Mouse (Mus musculus) A20 (cell line): ENCODE measurements around the gene Itga6.
A peak's percentile ranks its signal among the peaks of the same experiment; 100 is the strongest.

ENCODE experiments used
- DNase-seq: peaks from one replicate; pipeline ENCODE4 v3.0.0-alpha.2; 2011; ENCODE audit warnings: low read depth, low spot score

Gene Itga6

GRCm38 (mm10) chr2:71761081-71761480 is 15.7 kb downstream of the Itga6 start:
- DNase-seq = no peak

- no peak for DNase-seq
Observed at GRCm38 (mm10) chr2:71764525-71764924, 19.1 kb downstream of the Itga6 start.

- DNase-seq = no peak
Observed at GRCm38 (mm10) chr2:71764961-71765735, 19.7 kb downstream of the Itga6 start.

GRCm38 (mm10) chr2:71766007-71766406 is 20.6 kb downstream of the Itga6 start:
- no peak for DNase-seq

- DNase-seq = no peak
Observed at GRCm38 (mm10) chr2:71767019-71767610, 21.7 kb downstream of the Itga6 start.

GRCm38 (mm10) chr2:71771762-71772161 is 26.3 kb downstream of the Itga6 start:
- DNase-seq = no peak

GRCm38 (mm10) chr2:71773714-71774113 is 28.3 kb downstream of the Itga6 start:
- DNase-seq = no peak

GRCm38 (mm10) chr2:71774246-71774951 is 29.0 kb downstream of the Itga6 start:
- no peak for DNase-seq

- DNase-seq = no peak
Observed at GRCm38 (mm10) chr2:71775201-71775611, 29.8 kb downstream of the Itga6 start.

GRCm38 (mm10) chr2:71779266-71779888 is 34.0 kb downstream of the Itga6 start:
- DNase-seq = no peak

GRCm38 (mm10) chr2:71780016-71780415 is 34.6 kb downstream of the Itga6 start:
- no peak for DNase-seq

- DNase-seq = peak; percentile 71
Observed at GRCm38 (mm10) chr2:71785260-71785659, 39.8 kb downstream of the Itga6 start.

- DNase-seq = peak; percentile 69
Observed at GRCm38 (mm10) chr2:71786060-71786459, 40.6 kb downstream of the Itga6 start.

- peak; percentile 89 for DNase-seq
Observed at GRCm38 (mm10) chr2:71786591-71787155, 41.3 kb downstream of the Itga6 start.

GRCm38 (mm10) chr2:71787156-71787590 is 41.8 kb downstream of the Itga6 start:
- DNase-seq = peak; percentile 77

GRCm38 (mm10) chr2:71787591-71788460 is 42.4 kb downstream of the Itga6 start:
- DNase-seq = no peak

- no peak for DNase-seq
Observed at GRCm38 (mm10) chr2:71790752-71791151, 45.3 kb downstream of the Itga6 start.

GRCm38 (mm10) chr2:71791203-71791602 is 45.8 kb downstream of the Itga6 start:
- DNase-seq = no peak

GRCm38 (mm10) chr2:71794139-71794538 is 48.7 kb downstream of the Itga6 start:
- DNase-seq = no peak

GRCm38 (mm10) chr2:71796787-71797186 is 51.4 kb downstream of the Itga6 start:
- no peak for DNase-seq

- DNase-seq = no peak
Observed at GRCm38 (mm10) chr2:71800798-71801197, 55.4 kb downstream of the Itga6 start.
